Mouse (Mus musculus): ENCODE data around the gene Kcnd3. TPM values are rescaled to one million over a fixed set of nuclear protein-coding genes. Genes with fewer than 3 reads are reported as not detected.
"Not testable (repeated sequence)": the region's sequence is repeated elsewhere in the genome, so short reads cannot be mapped to it uniquely, and the experiment has no call there.

Gene Kcnd3
- polyA plus RNA-seq, 1 experiment from 2014 or later, result 1.1 TPM

DNA sequence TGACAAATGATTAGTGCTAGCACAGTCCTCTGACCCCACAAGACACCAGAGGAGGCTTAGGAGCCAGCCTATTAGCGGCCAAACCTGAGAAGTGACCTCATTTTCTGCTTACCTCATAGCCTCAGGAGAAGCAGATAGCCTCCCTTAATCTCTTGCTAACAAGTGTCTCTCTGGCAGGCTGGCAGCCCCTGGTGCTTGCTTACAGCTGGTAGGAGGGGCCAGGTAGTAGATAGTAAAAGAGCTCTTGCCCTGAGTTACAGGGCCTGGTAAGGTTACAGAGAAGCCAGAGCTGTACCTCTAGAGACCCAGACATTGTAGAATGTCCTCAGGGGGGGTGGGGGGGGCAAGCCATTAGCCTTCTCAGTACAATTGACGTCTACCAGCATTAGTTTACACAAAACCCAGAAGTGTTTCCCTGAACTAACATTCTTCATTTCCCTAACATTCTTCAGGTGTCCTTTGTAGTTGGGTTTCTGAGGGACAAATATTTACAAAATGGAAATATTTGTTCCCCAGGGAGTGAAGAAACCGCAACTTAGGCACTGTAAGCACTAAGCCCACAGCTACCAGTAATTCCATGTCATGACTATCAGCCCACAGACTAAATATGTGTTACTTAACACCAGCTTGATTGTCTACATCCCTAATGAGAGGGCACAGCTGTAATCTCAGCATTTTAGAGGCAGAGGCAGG is 247.3 kb downstream of the Kcnd3 start:
- Histone ChIP-seq H3K4me2 (replicated peaks; ENCODE audit: low read depth) (no peak overlapping the region), H3K36me3 (ENCODE audit: control insufficient read depth, insufficient read depth) (no peaks in the 10 kb centered on the region), H3K4me3 (ENCODE audit: low read depth, low read length) (no peak overlapping the region), H3K9me3 (ENCODE audit: control insufficient read depth) (no peaks in the 10 kb centered on the region), H3K27ac (ENCODE audit: low read depth, low read length) (no peak overlapping the region), H3K9ac (ENCODE audit: low read depth, low read length) (no peak overlapping the region), H3K4me1 (replicated peaks; ENCODE audit: control insufficient read depth, insufficient read depth, low read length) (no peaks in the 10 kb centered on the region), H3K27me3 (replicated peaks; ENCODE audit: control insufficient read depth, insufficient read depth, low read length) (no peaks in the 10 kb centered on the region)
- TF ChIP-seq CTCF (IDR thresholded peaks at IDR 0.05; ENCODE audit: low read depth), result no peak
- ATAC-seq, result no peak
- 36% methylated on average over 3 of the region's 3 CpGs for WGBS

DNA sequence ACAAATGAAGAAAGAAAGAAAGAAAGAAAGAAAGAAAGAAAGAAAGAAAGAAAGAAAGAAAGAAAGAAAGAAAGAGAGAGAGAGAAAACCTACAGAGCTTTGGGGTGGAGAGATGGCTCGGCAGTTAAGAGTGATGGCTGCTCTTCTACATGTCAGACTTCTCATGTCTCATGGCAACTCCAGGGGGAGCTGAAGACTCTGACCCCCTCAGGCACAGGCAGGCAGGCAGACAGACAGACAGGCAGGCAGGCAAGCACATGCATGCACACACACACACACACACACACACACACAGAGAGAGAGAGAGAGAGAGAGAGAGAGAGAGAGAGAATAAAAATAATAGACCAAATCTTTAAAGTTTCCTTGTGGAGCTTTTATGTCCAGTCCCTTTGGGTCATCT is 248.7 kb downstream of the Kcnd3 start:
- H3K4me2 ChIP-seq (replicated peaks; ENCODE audit: low read depth); H3K36me3 ChIP-seq (ENCODE audit: control insufficient read depth, insufficient read depth); H3K4me1 ChIP-seq (replicated peaks; ENCODE audit: control insufficient read depth, insufficient read depth, low read length); H3K27ac ChIP-seq (ENCODE audit: low read depth, low read length); ATAC-seq; H3K4me3 ChIP-seq (ENCODE audit: low read depth, low read length); H3K9ac ChIP-seq (ENCODE audit: low read depth, low read length); H3K27me3 ChIP-seq (replicated peaks; ENCODE audit: control insufficient read depth, insufficient read depth, low read length); H3K9me3 ChIP-seq (ENCODE audit: control insufficient read depth): not testable (repeated sequence)
- WGBS, result 18% methylated on average over 1 of the region's 1 CpGs

GRCm38 (mm10) chr3:105701399-105701798 is 249.3 kb downstream of the Kcnd3 start:
- no peak for TF ChIP-seq CTCF (IDR thresholded peaks at IDR 0.05; ENCODE audit: low read depth)
- no peaks in the 10 kb centered on the region for H3K9me3 ChIP-seq (ENCODE audit: control insufficient read depth)
- H3K27ac ChIP-seq (ENCODE audit: low read depth, low read length), result no peak overlapping the region
- no peak for ATAC-seq
- no peak overlapping the region for H3K4me2 ChIP-seq (replicated peaks; ENCODE audit: low read depth)
- WGBS, result 48% methylated on average over 5 of the region's 5 CpGs
- no peaks in the 10 kb centered on the region for H3K36me3 ChIP-seq (ENCODE audit: control insufficient read depth, insufficient read depth)
- H3K4me1 ChIP-seq (replicated peaks; ENCODE audit: control insufficient read depth, insufficient read depth, low read length), result peaks cover 4% of the 10 kb centered on the region; the same call in 1 of the 2 replicates
- no peak overlapping the region for H3K4me3 ChIP-seq (ENCODE audit: low read depth, low read length)
- H3K9ac ChIP-seq (ENCODE audit: low read depth, low read length), result no peak overlapping the region
- H3K27me3 ChIP-seq (replicated peaks; ENCODE audit: control insufficient read depth, insufficient read depth, low read length), result no peaks in the 10 kb centered on the region

GRCm38 (mm10) chr3:105703571-105703970 is 251.4 kb downstream of the Kcnd3 start:
- ATAC-seq, result no peak
- Histone ChIP-seq H3K4me2 (replicated peaks; ENCODE audit: low read depth) (no peak overlapping the region), H3K27ac (ENCODE audit: low read depth, low read length) (no peak overlapping the region), H3K9ac (ENCODE audit: low read depth, low read length) (no peak overlapping the region), H3K27me3 (replicated peaks; ENCODE audit: control insufficient read depth, insufficient read depth, low read length) (no peaks in the 10 kb centered on the region), H3K4me1 (replicated peaks; ENCODE audit: control insufficient read depth, insufficient read depth, low read length) (peaks cover 4% of the 10 kb centered on the region; the same call in 1 of the 2 replicates), H3K4me3 (ENCODE audit: low read depth, low read length) (no peak overlapping the region), H3K9me3 (ENCODE audit: control insufficient read depth) (no peaks in the 10 kb centered on the region), H3K36me3 (ENCODE audit: control insufficient read depth, insufficient read depth) (no peaks in the 10 kb centered on the region)
- 68% methylated on average over 6 of the region's 6 CpGs for WGBS
- no peak for TF ChIP-seq CTCF (IDR thresholded peaks at IDR 0.05; ENCODE audit: low read depth)

DNA sequence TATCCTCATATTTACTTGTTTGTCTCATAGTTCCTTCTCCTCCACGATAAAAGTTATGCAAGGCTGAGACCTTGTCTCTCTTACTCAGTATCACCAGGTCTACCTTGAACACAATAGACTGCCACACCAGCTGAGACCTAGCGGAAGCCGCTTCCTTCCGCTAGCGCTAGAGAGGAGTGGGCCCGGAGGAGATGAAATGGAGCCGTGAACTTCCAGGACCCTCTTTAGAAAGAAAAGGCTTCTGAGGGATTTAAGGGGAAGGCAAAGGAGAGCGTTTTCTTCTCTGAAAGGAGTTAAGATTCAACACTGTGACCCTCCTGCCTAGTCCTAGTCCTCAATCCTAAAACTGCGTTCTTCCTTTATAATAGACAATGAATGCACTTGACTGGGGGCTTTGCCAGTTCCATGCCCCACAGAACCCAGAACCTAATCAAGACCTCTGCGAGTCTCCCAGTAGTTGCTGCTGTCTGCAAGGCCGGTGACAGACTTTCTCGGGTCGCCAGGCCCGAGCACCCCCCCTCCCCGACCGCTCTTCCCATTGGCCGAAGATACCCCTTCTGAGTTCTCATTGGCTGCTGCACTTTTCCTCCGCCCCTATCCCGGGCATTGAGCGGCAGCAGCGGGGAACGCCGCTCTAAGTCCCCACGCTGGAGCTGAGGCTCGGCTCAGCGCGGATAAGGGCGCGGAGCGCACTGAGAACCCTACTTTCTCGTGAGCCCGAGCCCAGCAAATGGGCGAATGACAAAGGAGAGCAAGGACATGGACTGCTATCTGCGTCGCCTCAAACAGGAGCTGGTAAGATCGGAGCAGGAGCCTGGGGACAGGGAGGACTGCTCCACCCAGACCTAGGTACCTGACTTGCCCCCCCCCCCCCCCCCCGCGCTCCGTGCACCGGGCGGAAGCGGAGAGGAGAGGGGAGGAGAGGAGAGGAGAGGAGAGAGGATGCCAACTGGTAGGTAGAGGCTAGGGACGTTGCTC is 252.2 kb downstream of the Kcnd3 start, which contains the start of gene Inka2:
Gene Inka2, plus strand, starts transcription at position 569 of the 978 bp plus-strand sequence.
- H3K4me3 ChIP-seq (ENCODE audit: low read depth, low read length), result peak within 1 kb of the TSS; percentile 48
- peak within 1 kb of the TSS; percentile 97 for H3K4me2 ChIP-seq (replicated peaks; ENCODE audit: low read depth)
- H3K27me3 ChIP-seq (replicated peaks; ENCODE audit: control insufficient read depth, insufficient read depth, low read length), result no peaks in the 10 kb centered on the region
- peak within 1 kb of the TSS; percentile 57 for H3K9ac ChIP-seq (ENCODE audit: low read depth, low read length)
- no peaks in the 10 kb centered on the region for H3K9me3 ChIP-seq (ENCODE audit: control insufficient read depth)
- H3K4me1 ChIP-seq (replicated peaks; ENCODE audit: control insufficient read depth, insufficient read depth, low read length), result peaks cover 4% of the 10 kb centered on the region; the same call in 1 of the 2 replicates
- no peak within 1 kb of the TSS for H3K27ac ChIP-seq (ENCODE audit: low read depth, low read length)
- no peaks in the 10 kb centered on the region for H3K36me3 ChIP-seq (ENCODE audit: control insufficient read depth, insufficient read depth)
- TF ChIP-seq CTCF (IDR thresholded peaks at IDR 0.05; ENCODE audit: low read depth), result no peak
- WGBS, result 11% methylated on average over 37 of the region's 43 CpGs
- ATAC-seq, result peak; percentile 80

GRCm38 (mm10) chr3:105705061-105705549 is 253.0 kb downstream of the Kcnd3 start:
- H3K9ac ChIP-seq (ENCODE audit: low read depth, low read length), result peak overlapping the region; percentile 57
- peak overlapping the region; percentile 97 for H3K4me2 ChIP-seq (replicated peaks; ENCODE audit: low read depth)
- no peaks in the 10 kb centered on the region for H3K27me3 ChIP-seq (replicated peaks; ENCODE audit: control insufficient read depth, insufficient read depth, low read length)
- H3K36me3 ChIP-seq (ENCODE audit: control insufficient read depth, insufficient read depth), result no peaks in the 10 kb centered on the region
- no peaks in the 10 kb centered on the region for H3K9me3 ChIP-seq (ENCODE audit: control insufficient read depth)
- H3K4me3 ChIP-seq (ENCODE audit: low read depth, low read length), result peak overlapping the region; percentile 48
- TF ChIP-seq CTCF (IDR thresholded peaks at IDR 0.05; ENCODE audit: low read depth), result no peak
- peak; percentile 20; the same call in 1 of the 2 replicates for ATAC-seq
- H3K4me1 ChIP-seq (replicated peaks; ENCODE audit: control insufficient read depth, insufficient read depth, low read length), result peaks cover 4% of the 10 kb centered on the region; the same call in 1 of the 2 replicates
- no peak overlapping the region for H3K27ac ChIP-seq (ENCODE audit: low read depth, low read length)
- WGBS, result 2% methylated on average over 27 of the region's 28 CpGs

All from intestine, postnatal 0 days (tissue).